Mouse (Mus musculus): ENCODE measurements around the gene Ass1. TPM values are rescaled to one million over a fixed set of nuclear protein-coding genes. Genes with fewer than 3 reads are reported as not detected.
A peak's percentile ranks its signal among the peaks of the same experiment; 100 is the strongest.

Ass1 gene
- polyA plus RNA-seq, 1 experiment from 2014 or later = 20.3 TPM

DNA sequence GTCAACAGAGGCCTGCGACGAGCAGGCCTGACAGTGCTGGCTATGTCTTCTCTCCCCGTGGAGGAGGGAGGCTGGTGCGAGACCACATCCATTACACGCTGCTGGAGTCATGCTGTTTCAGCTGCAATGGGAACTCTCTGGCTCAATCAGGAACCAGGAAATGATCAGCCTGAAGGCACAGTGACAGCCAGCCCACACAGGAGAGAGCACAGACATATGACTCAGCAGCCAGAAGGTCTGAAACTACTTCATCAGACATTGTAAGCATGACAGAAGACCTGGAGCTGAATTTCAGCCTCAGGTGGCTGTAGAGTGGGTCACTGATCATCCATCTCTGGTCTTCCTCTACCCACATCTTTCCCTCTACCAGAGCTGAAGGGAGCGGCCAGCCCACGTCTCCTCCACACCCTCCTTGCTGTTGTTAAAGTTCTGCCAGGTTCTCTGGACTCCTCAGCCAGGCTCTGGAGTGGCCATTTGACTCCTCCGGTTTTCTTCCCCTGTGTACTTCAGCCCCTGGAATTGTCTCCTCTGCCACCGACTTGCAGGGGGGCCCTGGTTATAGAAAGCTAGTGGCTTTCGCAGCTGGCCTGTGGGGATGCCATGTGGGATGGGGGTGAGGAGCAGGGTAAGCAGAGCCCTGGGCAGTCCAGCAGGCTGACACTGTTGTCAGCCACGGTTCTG lies 27.4 kb upstream of the Ass1 start:
- no peak overlapping the region for H3K4me3 ChIP-seq (ENCODE audit: low read length)
- no peaks in the 10 kb centered on the region for H3K36me3 ChIP-seq (ENCODE audit: control insufficient read depth, insufficient read depth, low read length)
- 0 out of 2 replicates have a peak overlapping the region, but pooled peaks have one; percentile 7 for H3K27ac ChIP-seq (ENCODE audit: low read depth, low read length)
- 50% methylated on average over 11 of the region's 11 CpGs for WGBS
- H3K4me1 ChIP-seq (ENCODE audit: control insufficient read depth, insufficient read depth, low read length) = no peaks in the 10 kb centered on the region
- H3K27me3 ChIP-seq (ENCODE audit: control insufficient read depth, insufficient read depth, low read length) = no peaks in the 10 kb centered on the region
- peak; percentile 35; the same call in 1 of the 2 replicates for ATAC-seq (ENCODE audit: low FRiP score, low TSS enrichment)
- H3K4me2 ChIP-seq (replicated peaks; ENCODE audit: low read depth, low read length) = no peak overlapping the region
- no peaks in the 10 kb centered on the region for H3K9me3 ChIP-seq (ENCODE audit: control insufficient read depth, low read length)
- H3K9ac ChIP-seq (ENCODE audit: low read depth, low read length) = no peak overlapping the region

DNA sequence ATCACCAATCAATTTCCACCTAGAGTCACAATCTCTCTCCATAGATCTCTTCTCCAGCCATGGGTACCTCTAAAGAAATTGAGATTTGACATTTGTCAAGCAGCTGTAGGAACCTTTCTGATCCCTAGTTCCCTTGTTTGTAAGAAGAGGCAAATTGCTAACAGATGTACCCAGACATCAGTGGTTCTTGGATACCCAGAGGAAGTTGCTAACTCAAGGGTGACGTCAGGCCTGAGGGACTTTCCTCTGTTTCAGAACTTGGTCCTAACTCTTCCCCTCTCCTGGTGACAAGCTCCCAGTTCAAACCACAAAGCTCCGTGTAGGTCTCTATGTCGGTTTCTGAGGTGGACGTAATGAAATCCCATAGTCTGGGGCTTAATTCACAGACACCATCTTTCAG lies 24.0 kb upstream of the Ass1 start:
- Histone ChIP-seq H3K9me3 (ENCODE audit: control insufficient read depth, low read length) (no peaks in the 10 kb centered on the region), H3K27me3 (ENCODE audit: control insufficient read depth, insufficient read depth, low read length) (no peaks in the 10 kb centered on the region), H3K36me3 (ENCODE audit: control insufficient read depth, insufficient read depth, low read length) (no peaks in the 10 kb centered on the region), H3K4me3 (ENCODE audit: low read length) (no peak overlapping the region), H3K9ac (ENCODE audit: low read depth, low read length) (no peak overlapping the region), H3K4me1 (ENCODE audit: control insufficient read depth, insufficient read depth, low read length) (no peaks in the 10 kb centered on the region), H3K27ac (ENCODE audit: low read depth, low read length) (no peak overlapping the region), H3K4me2 (replicated peaks; ENCODE audit: low read depth, low read length) (no peak overlapping the region)
- ATAC-seq (ENCODE audit: low FRiP score, low TSS enrichment) = no peak
- WGBS = 78% methylated on average over 4 of the region's 4 CpGs

DNA sequence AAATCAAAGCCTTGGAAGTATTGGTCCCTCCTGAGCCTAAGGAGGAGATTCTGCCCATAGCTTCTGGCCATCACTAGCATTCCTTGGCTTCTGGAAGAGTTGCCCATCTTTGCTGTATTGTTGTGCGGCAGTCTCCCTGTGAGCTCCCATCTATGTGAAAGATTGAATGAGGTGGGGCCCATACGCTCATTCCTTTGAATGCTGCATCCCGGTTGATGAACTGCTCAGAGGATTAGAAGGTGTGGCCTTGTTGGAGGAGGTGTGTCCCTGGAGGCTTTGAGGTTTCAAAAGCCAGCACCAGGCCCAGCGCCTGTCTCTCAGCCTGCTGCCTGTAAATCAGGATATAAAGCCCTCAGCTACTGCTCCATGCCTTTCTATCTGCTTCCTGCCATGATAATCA lies 23.6 kb upstream of the Ass1 start:
- H3K36me3 ChIP-seq (ENCODE audit: control insufficient read depth, insufficient read depth, low read length) = no peaks in the 10 kb centered on the region
- H3K4me3 ChIP-seq (ENCODE audit: low read length) = no peak overlapping the region
- H3K27ac ChIP-seq (ENCODE audit: low read depth, low read length) = no peak overlapping the region
- no peak for ATAC-seq (ENCODE audit: low FRiP score, low TSS enrichment)
- 56% methylated on average over 4 of the region's 4 CpGs for WGBS
- H3K4me2 ChIP-seq (replicated peaks; ENCODE audit: low read depth, low read length) = no peak overlapping the region
- no peak overlapping the region for H3K9ac ChIP-seq (ENCODE audit: low read depth, low read length)
- H3K9me3 ChIP-seq (ENCODE audit: control insufficient read depth, low read length) = no peaks in the 10 kb centered on the region
- H3K27me3 ChIP-seq (ENCODE audit: control insufficient read depth, insufficient read depth, low read length) = no peaks in the 10 kb centered on the region
- no peaks in the 10 kb centered on the region for H3K4me1 ChIP-seq (ENCODE audit: control insufficient read depth, insufficient read depth, low read length)

DNA sequence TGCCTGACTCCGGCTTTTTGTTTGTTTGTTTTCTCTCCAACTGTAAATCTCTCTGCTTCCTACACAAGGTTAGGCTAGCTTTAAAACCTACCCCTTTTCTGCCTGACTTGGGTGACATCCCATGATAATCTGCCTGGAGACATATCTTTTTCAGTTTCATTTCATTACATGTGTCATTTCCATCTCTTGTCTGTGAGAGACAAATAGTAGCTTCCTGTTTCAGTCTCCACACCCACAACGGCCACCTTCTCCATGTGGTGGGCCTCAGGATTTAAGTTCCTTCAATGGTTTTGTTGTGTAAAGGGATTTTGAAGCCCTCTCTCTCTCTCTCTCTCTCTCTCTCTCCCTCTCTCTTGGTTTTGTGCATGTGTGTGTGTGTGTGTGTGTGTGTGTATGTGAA lies 22.5 kb upstream of the Ass1 start:
- Histone ChIP-seq H3K4me2 (replicated peaks; ENCODE audit: low read depth, low read length) (no peak overlapping the region), H3K9me3 (ENCODE audit: control insufficient read depth, low read length) (no peaks in the 10 kb centered on the region), H3K36me3 (ENCODE audit: control insufficient read depth, insufficient read depth, low read length) (no peaks in the 10 kb centered on the region), H3K27me3 (ENCODE audit: control insufficient read depth, insufficient read depth, low read length) (no peaks in the 10 kb centered on the region), H3K4me3 (ENCODE audit: low read length) (no peak overlapping the region), H3K4me1 (ENCODE audit: control insufficient read depth, insufficient read depth, low read length) (0 out of 2 replicates have a peak, but pooled peaks cover under 1% of the 10 kb centered on the region), H3K9ac (ENCODE audit: low read depth, low read length) (no peak overlapping the region), H3K27ac (ENCODE audit: low read depth, low read length) (no peak overlapping the region)
- WGBS = 72% methylated on average over 2 of the region's 2 CpGs
- no peak for ATAC-seq (ENCODE audit: low FRiP score, low TSS enrichment)

DNA sequence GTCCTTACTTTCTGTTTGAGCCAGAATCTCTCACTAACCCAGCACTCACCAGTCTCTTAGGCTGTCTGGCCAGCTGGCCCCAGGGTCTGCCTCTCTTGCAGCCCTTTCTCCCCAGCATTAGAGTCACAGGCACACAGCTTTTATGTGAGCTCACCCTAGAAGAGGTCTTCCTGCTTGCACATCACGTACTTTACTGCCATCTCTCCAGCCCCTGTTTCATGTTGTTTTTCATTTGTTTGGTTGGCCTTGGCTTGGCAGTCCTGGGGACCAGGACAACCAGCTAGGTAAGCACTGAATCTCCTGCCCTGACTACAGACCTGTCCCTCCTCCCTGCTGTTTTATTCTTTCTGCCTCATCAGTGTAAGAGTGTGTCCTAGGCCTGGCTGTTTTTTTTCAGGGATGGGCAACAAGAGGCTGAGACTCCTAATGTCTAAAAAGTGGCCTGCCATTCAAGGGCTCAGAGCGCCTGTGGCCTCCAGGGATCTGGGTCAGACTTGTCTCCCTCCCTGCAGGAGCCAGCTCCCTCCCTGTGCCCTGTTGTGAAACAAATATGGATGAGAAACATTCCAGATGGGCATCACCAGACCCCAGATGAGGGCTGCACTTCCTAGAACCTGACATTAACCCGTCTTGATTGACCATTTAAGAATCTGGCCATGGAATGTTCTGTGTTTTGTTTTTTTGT lies 21.1 kb upstream of the Ass1 start:
- Histone ChIP-seq H3K4me3 (ENCODE audit: low read length) (no peak overlapping the region), H3K36me3 (ENCODE audit: control insufficient read depth, insufficient read depth, low read length) (no peaks in the 10 kb centered on the region), H3K4me2 (replicated peaks; ENCODE audit: low read depth, low read length) (no peak overlapping the region), H3K27ac (ENCODE audit: low read depth, low read length) (no peak overlapping the region), H3K9me3 (ENCODE audit: control insufficient read depth, low read length) (no peaks in the 10 kb centered on the region), H3K9ac (ENCODE audit: low read depth, low read length) (no peak overlapping the region), H3K27me3 (ENCODE audit: control insufficient read depth, insufficient read depth, low read length) (no peaks in the 10 kb centered on the region), H3K4me1 (ENCODE audit: control insufficient read depth, insufficient read depth, low read length) (peaks cover 9% of the 10 kb centered on the region; the same call in 1 of the 2 replicates)
- no peak for ATAC-seq (ENCODE audit: low FRiP score, low TSS enrichment)
- WGBS = 59% methylated on average over 3 of the region's 3 CpGs

DNA sequence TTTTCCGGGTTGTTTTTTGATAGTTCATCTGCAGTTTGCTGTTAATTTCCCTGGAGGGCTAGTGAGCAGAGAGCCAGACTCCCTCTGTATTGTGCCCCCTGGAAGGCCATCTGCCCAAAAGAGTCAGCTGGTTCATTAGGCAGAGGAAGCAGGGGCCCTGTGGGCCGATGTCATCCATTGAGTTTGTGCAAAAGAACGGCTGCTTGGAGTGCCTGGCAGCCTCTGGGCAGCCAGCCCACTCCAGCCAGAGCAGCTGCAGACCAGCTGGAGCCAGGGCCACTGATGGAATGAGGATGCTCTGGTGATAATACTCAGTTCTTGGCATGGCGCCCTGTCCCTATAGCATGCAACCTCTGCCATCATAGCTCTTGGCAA lies 20.6 kb upstream of the Ass1 start:
- Histone ChIP-seq H3K4me2 (replicated peaks; ENCODE audit: low read depth, low read length) (no peak overlapping the region), H3K9ac (ENCODE audit: low read depth, low read length) (no peak overlapping the region), H3K4me3 (ENCODE audit: low read length) (no peak overlapping the region), H3K4me1 (ENCODE audit: control insufficient read depth, insufficient read depth, low read length) (peaks cover 10% of the 10 kb centered on the region; the same call in 1 of the 2 replicates), H3K36me3 (ENCODE audit: control insufficient read depth, insufficient read depth, low read length) (no peaks in the 10 kb centered on the region), H3K27ac (ENCODE audit: low read depth, low read length) (no peak overlapping the region), H3K9me3 (ENCODE audit: control insufficient read depth, low read length) (no peaks in the 10 kb centered on the region), H3K27me3 (ENCODE audit: control insufficient read depth, insufficient read depth, low read length) (no peaks in the 10 kb centered on the region)
- WGBS = 49% methylated on average over 4 of the region's 4 CpGs
- ATAC-seq (ENCODE audit: low FRiP score, low TSS enrichment) = no peak

DNA sequence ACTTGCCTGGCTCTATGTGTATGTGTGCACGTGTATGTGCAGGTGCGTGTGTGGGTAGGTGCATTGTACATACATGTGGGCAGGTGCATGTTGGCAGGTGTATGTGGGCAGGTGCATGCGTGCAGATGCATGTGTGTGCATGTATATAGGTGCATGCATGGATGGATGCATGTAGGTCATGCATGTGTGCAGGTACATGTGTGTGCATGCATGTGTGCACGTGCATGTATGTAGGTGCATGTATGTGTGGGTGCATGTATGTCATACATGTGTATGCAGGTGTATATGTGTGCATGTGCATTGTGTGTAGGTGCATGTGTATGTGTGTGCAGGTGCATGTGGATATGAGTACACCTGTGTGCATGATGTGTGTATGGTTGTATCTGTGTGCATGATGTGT lies 20.1 kb upstream of the Ass1 start:
- 94% methylated on average over 4 of the region's 4 CpGs for WGBS
- H3K4me1 ChIP-seq (ENCODE audit: control insufficient read depth, insufficient read depth, low read length) = peaks cover 13% of the 10 kb centered on the region; the same call in 1 of the 2 replicates
- ATAC-seq (ENCODE audit: low FRiP score, low TSS enrichment) = no peak
- no peak overlapping the region for H3K4me3 ChIP-seq (ENCODE audit: low read length)
- no peaks in the 10 kb centered on the region for H3K36me3 ChIP-seq (ENCODE audit: control insufficient read depth, insufficient read depth, low read length)
- H3K27ac ChIP-seq (ENCODE audit: low read depth, low read length) = no peak overlapping the region
- no peak overlapping the region for H3K9ac ChIP-seq (ENCODE audit: low read depth, low read length)
- no peaks in the 10 kb centered on the region for H3K27me3 ChIP-seq (ENCODE audit: control insufficient read depth, insufficient read depth, low read length)
- no peaks in the 10 kb centered on the region for H3K9me3 ChIP-seq (ENCODE audit: control insufficient read depth, low read length)
- no peak overlapping the region for H3K4me2 ChIP-seq (replicated peaks; ENCODE audit: low read depth, low read length)

DNA sequence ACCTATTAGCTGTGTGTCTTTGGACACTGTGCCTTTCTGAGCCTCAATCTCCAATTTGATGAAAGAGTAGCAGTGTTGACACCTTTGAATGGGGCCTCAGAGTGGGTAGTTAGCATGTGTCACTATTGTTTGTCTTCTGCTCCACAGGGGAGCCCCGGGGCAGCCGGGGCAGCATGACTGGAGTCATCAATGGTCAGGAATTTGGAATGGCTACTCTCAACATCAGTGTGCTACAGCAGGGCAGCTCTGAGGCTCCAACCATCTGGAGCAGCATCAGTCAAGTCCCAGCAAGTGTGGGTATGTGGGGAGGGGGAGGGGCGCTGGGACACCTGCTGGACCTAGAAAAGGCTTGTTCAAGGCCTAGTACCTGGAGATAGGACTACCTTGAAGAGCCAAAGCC lies 19.3 kb upstream of the Ass1 start:
- Histone ChIP-seq H3K27me3 (ENCODE audit: control insufficient read depth, insufficient read depth, low read length) (no peaks in the 10 kb centered on the region), H3K9me3 (ENCODE audit: control insufficient read depth, low read length) (no peaks in the 10 kb centered on the region), H3K9ac (ENCODE audit: low read depth, low read length) (no peak overlapping the region), H3K27ac (ENCODE audit: low read depth, low read length) (no peak overlapping the region), H3K4me3 (ENCODE audit: low read length) (no peak overlapping the region), H3K36me3 (ENCODE audit: control insufficient read depth, insufficient read depth, low read length) (no peaks in the 10 kb centered on the region), H3K4me1 (ENCODE audit: control insufficient read depth, insufficient read depth, low read length) (peaks cover 13% of the 10 kb centered on the region; the same call in 1 of the 2 replicates), H3K4me2 (replicated peaks; ENCODE audit: low read depth, low read length) (no peak overlapping the region)
- ATAC-seq (ENCODE audit: low FRiP score, low TSS enrichment) = no peak
- WGBS = 45% methylated on average over 3 of the region's 3 CpGs

DNA sequence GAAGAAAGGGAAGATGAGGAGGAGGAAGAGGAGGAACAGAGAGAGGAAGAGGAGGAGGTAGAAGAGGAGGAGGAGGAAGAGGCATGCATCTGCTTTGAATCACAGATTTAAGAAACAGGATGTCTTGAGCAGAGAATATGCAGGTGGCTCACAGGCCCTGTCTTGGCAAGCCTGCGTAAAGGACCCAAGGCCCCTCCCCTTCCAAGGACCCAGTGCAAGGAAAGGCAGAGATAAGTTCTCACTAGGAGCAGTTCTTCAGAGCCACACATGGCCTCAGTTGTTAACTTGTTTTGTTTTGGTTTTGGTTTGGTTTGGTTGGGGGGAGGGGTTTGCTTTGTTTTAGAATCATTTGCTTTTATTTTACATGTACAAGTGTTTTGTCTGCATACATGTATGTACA lies 18.5 kb upstream of the Ass1 start:
- WGBS = 74% methylated on average over 1 of the region's 1 CpGs
- no peak overlapping the region for H3K9ac ChIP-seq (ENCODE audit: low read depth, low read length)
- no peak overlapping the region for H3K27ac ChIP-seq (ENCODE audit: low read depth, low read length)
- H3K4me1 ChIP-seq (ENCODE audit: control insufficient read depth, insufficient read depth, low read length) = peaks cover 13% of the 10 kb centered on the region; the same call in 1 of the 2 replicates
- H3K36me3 ChIP-seq (ENCODE audit: control insufficient read depth, insufficient read depth, low read length) = no peaks in the 10 kb centered on the region
- H3K4me3 ChIP-seq (ENCODE audit: low read length) = no peak overlapping the region
- H3K4me2 ChIP-seq (replicated peaks; ENCODE audit: low read depth, low read length) = no peak overlapping the region
- H3K9me3 ChIP-seq (ENCODE audit: control insufficient read depth, low read length) = no peaks in the 10 kb centered on the region
- no peaks in the 10 kb centered on the region for H3K27me3 ChIP-seq (ENCODE audit: control insufficient read depth, insufficient read depth, low read length)
- no peak for ATAC-seq (ENCODE audit: low FRiP score, low TSS enrichment)
